Mouse (Mus musculus) heart, embryonic 11.5 days (tissue): ENCODE data around the gene Ppm1f. TPM values are rescaled to one million over a fixed set of nuclear protein-coding genes. Genes with fewer than 3 reads are reported as not detected.
"Not testable (repeated sequence)": the region's sequence is repeated elsewhere in the genome, so short reads cannot be mapped to it uniquely, and the experiment has no call there.

Experiments
- ATAC-seq: fragments of 200-750 bp; cut with Nextera tagmentation; replicated peaks from 2 replicates; pipeline ENCODE4 v1.8.0; 2017; ENCODE audit warnings: moderate library complexity; ENCODE audit not compliant: insufficient number of reproducible peaks, low FRiP score, low TSS enrichment
- H3K27ac ChIP-seq: fragments of 300-500 bp; sonication (generic); 2 replicates; pipeline ENCODE4 v1.5.1; 2014; ENCODE audit warnings: mild to moderate bottlenecking, low read depth, low read length
- H3K27me3 ChIP-seq: fragments of 300-500 bp; sonication (generic); 2 replicates; pipeline ENCODE4 v1.6.1; 2014; ENCODE audit warnings: mild to moderate bottlenecking, low read length, mixed read lengths; ENCODE audit not compliant: control insufficient read depth, insufficient read depth
- H3K36me3 ChIP-seq: fragments of 300-500 bp; sonication (generic); 2 replicates; pipeline ENCODE4 v1.6.1; 2014; ENCODE audit warnings: mild to moderate bottlenecking, low read length, moderate library complexity, mixed read lengths; ENCODE audit not compliant: control insufficient read depth, insufficient read depth
- H3K4me1 ChIP-seq: fragments of 300-500 bp; sonication (generic); 2 replicates; pipeline ENCODE4 v1.6.1; 2014; ENCODE audit warnings: low read length; ENCODE audit not compliant: control insufficient read depth, insufficient read depth
- H3K4me2 ChIP-seq: fragments of 300-500 bp; sonication (generic); 2 replicates; pipeline ENCODE4 v1.6.1; 2014; ENCODE audit warnings: mild to moderate bottlenecking, moderate library complexity
- H3K4me3 ChIP-seq: fragments of 300-500 bp; sonication (generic); 2 replicates; pipeline ENCODE4 v1.5.1; 2014; ENCODE audit warnings: low read depth, low read length
- H3K9ac ChIP-seq: fragments of 300-500 bp; sonication (generic); 2 replicates; pipeline ENCODE4 v1.6.1; 2014; ENCODE audit warnings: mild to moderate bottlenecking, low read depth, low read length, moderate library complexity
- H3K9me3 ChIP-seq: fragments of 300-500 bp; sonication (generic); replicated peaks from 2 replicates; pipeline ENCODE4 v1.6.1; 2016; ENCODE audit warnings: low read length; ENCODE audit not compliant: control insufficient read depth
- WGBS: fragments of 180-500 bp; shearing (Covaris S2); extraction: QIAGEN DNeasy Blood & Tissue Kit; methylation state at CpG from one replicate; pipeline ENCODE4 v1.1.7; 2014; ENCODE audit not compliant: insufficient replicate concordance; 5-methylcytosine and 5-hydroxymethylcytosine counted together
- polyA plus RNA-seq: library from polyadenylated mRNA; unstranded; fragments of >200 nt; fragmentation: Nextera tagmentation; extraction: Ambion mirVana; gene quantifications from 2 replicates; pipeline ENCODE4 v1.2.1, GENCODE M21; 2014

Ppm1f gene
- polyA plus RNA-seq = 14.6 and 25.5 TPM in 2 replicates

- no peaks in the 10 kb centered on the region for H3K27me3 ChIP-seq
- peaks cover 9% of the 10 kb centered on the region for H3K36me3 ChIP-seq
- peak within 1 kb of the TSS; percentile 88 for H3K4me2 ChIP-seq
- H3K9ac ChIP-seq = peak within 1 kb of the TSS; percentile 83
- peak within 1 kb of the TSS; percentile 29 for H3K27ac ChIP-seq
- peaks cover 8% of the 10 kb centered on the region for H3K4me1 ChIP-seq
- peak within 1 kb of the TSS; percentile 62 for H3K4me3 ChIP-seq
- H3K9me3 ChIP-seq = no peaks in the 10 kb centered on the region
- peak; percentile 84 for ATAC-seq
- under 1% methylated on average over 29 of the region's 29 CpGs for WGBS
These were observed at the start of gene Ppm1f for GRCm38 (mm10) chr16:16896382-16897055. Ppm1f (plus strand) TSS chr16:16896469.

- Histone ChIP-seq H3K4me2 (no peak overlapping the region), H3K4me1 (no peaks in the 10 kb centered on the region), H3K9me3 (no peaks in the 10 kb centered on the region), H3K4me3 (no peak overlapping the region), H3K36me3 (no peaks in the 10 kb centered on the region), H3K27ac (no peak overlapping the region), H3K9ac (no peak overlapping the region), H3K27me3 (no peaks in the 10 kb centered on the region)
- no peak for ATAC-seq
These were observed 47.1 kb upstream of the Ppm1f start for GRCm38 (mm10) chr16:16849196-16849595.

- Histone ChIP-seq H3K9me3 (no peaks in the 10 kb centered on the region), H3K4me1 (no peaks in the 10 kb centered on the region), H3K9ac (no peak overlapping the region), H3K36me3 (no peaks in the 10 kb centered on the region), H3K4me2 (no peak overlapping the region), H3K27ac (no peak overlapping the region), H3K27me3 (no peaks in the 10 kb centered on the region), H3K4me3 (no peak overlapping the region)
- no peak for ATAC-seq
- 76% methylated on average over 3 of the region's 3 CpGs for WGBS
These were observed 43.9 kb upstream of the Ppm1f start for GRCm38 (mm10) chr16:16852411-16852810.

GRCm38 (mm10) chr16:16854836-16855235, 41.4 kb upstream of the Ppm1f start:
- Histone ChIP-seq H3K9me3 (no peaks in the 10 kb centered on the region), H3K9ac (no peak overlapping the region), H3K27me3 (no peaks in the 10 kb centered on the region), H3K4me1 (no peaks in the 10 kb centered on the region), H3K4me3 (no peak overlapping the region), H3K27ac (no peak overlapping the region), H3K4me2 (no peak overlapping the region), H3K36me3 (no peaks in the 10 kb centered on the region)
- 27% methylated on average over 6 of the region's 6 CpGs for WGBS
- ATAC-seq = no peak

DNA sequence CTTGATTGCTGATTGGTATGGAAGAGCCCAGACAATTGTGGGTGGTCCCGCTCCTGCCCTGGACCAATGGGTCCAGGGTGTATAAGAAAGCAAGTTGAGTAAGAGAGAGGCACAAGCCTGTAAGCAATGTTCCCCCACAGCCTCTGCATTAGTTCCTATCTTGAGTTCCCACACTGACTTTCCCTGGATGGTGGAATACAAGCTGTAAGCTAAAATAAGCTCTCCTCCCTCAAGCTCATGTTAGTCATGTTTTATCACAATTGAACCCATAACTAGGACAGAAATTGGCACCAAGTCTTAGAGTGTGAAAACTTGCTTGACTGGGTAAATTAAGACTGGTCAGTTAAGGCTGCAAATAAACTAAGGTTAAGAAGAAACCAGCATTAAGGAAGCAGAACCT, 40.7 kb upstream of the Ppm1f start:
- H3K27me3 ChIP-seq = no peaks in the 10 kb centered on the region
- ATAC-seq = no peak
- no peak overlapping the region for H3K9ac ChIP-seq
- H3K27ac ChIP-seq = no peak overlapping the region
- WGBS = 77% methylated on average over 1 of the region's 1 CpGs
- no peak overlapping the region for H3K4me2 ChIP-seq
- H3K4me3 ChIP-seq = no peak overlapping the region
- H3K9me3 ChIP-seq = no peaks in the 10 kb centered on the region
- no peaks in the 10 kb centered on the region for H3K36me3 ChIP-seq
- H3K4me1 ChIP-seq = no peaks in the 10 kb centered on the region

DNA sequence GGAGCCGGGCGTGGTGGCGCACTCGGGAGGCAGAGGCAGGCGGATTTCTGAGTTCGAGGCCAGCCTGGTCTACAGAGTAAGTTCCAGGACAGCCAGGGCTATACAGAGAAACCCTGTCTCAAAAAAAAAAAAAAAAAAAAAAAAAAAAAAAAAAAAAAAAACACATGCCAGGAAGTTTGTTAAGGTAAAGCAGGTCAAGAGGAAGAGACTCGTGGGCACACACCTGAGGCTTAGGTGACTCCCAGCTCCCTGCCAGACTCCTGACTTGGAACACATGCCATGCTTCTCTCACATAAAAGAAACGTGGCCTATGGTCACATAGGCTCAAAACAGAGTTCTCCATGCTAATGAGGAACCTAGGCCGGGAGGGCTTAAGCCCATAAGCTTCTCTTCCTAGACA, 40.2 kb upstream of the Ppm1f start:
- not testable (repeated sequence) for H3K9me3 ChIP-seq, H3K36me3 ChIP-seq, ATAC-seq, H3K27ac ChIP-seq, H3K4me2 ChIP-seq, H3K4me1 ChIP-seq, H3K4me3 ChIP-seq, H3K9ac ChIP-seq, H3K27me3 ChIP-seq
- WGBS = 80% methylated on average over 9 of the region's 9 CpGs

DNA sequence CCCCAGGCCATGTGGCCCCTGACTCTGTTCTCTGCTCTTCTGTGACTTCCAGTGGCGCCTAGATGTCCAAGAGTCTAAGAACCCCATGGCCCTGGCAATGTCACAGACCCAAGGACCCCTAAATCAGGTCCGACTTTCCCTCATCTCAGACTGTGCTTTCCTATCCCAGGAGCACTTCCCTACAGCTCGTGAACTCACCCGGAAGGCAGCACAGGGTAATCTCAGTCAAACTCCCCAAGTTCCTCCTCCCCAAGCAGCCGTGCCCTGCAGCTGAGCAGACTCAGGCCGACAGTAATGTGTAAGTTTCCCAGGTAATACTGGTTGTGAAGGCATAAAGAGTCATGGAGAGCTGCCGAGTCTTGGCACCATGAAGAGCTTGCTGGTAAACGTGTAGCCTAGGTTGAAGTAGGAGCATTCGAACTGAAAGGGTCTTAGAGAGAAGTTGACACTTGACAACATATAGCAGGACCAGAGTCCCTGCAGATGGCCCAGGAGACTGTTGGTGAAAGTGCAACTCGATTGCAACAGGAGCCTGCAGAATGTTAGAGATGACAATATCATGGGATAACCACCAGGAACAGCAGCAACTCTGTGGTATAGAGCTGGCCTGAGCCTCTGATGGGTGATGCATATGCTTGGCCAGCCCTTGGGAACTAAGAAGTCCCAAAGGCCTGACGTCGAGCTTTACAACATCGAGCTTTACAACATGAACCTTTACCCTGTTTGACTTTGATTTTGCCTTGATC, 39.4 kb upstream of the Ppm1f start:
- no peak overlapping the region for H3K4me3 ChIP-seq
- no peak overlapping the region for H3K4me2 ChIP-seq
- 65% methylated on average over 13 of the region's 13 CpGs for WGBS
- no peak for ATAC-seq
- no peaks in the 10 kb centered on the region for H3K27me3 ChIP-seq
- H3K9ac ChIP-seq = no peak overlapping the region
- H3K27ac ChIP-seq = no peak overlapping the region
- H3K36me3 ChIP-seq = no peaks in the 10 kb centered on the region
- H3K9me3 ChIP-seq = no peaks in the 10 kb centered on the region
- H3K4me1 ChIP-seq = no peaks in the 10 kb centered on the region

DNA sequence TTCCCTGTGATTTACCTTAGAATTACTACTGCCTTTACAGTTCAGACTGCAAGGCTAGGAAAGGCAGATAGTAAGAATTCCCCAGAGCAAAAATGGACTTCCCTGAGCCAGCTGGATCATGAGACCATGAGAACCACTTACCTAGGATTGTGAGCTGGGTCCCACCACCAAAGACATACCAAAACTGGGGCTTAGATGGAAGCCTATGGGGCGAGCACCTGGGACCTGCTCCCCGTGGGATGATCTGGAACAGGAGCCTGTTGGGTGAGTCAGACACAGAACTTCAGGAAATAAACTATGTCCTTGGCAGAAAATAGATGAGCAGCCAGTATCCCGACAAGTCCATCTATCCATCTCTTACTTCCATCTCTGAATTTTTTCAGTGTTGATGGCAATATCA, 34.0 kb upstream of the Ppm1f start:
- Histone ChIP-seq H3K27ac (no peak overlapping the region), H3K27me3 (no peaks in the 10 kb centered on the region), H3K36me3 (no peaks in the 10 kb centered on the region), H3K4me1 (no peaks in the 10 kb centered on the region), H3K4me3 (no peak overlapping the region), H3K4me2 (no peak overlapping the region), H3K9ac (no peak overlapping the region), H3K9me3 (no peaks in the 10 kb centered on the region)
- WGBS = 64% methylated on average over 3 of the region's 3 CpGs
- ATAC-seq = no peak

DNA sequence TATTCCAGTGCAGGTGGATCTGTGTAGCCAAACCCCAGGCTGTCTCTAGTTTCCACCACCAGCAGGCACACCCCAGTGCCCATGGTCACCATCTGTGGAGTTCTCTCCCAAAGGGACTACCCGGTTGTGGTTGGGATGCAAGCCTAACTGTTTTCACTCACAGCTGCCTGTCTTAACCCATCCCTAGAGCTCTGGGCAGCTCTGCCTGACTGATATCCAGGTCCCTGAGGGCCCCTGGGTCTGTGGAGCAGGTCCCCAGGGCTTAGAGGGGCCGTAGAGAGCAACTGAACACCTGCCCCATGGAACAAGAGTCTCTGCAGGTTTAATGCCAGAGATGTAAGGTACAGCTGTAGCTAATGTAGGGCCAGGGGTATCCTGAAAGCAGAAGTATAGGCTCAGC, 32.3 kb upstream of the Ppm1f start, which contains the start of gene Igll1:
Gene Igll1, minus strand, starts transcription at position 8 of the 400 bp plus-strand sequence.
- 79% methylated on average over 2 of the region's 2 CpGs for WGBS

More for the DNA sequence above, 32.3 kb upstream of the Ppm1f start, which contains the start of gene Igll1:
- no peaks in the 10 kb centered on the region for H3K4me1 ChIP-seq
- ATAC-seq = no peak
- H3K27ac ChIP-seq = no peak within 1 kb of the TSS
- H3K4me3 ChIP-seq = no peak within 1 kb of the TSS
- no peak within 1 kb of the TSS for H3K9ac ChIP-seq
- no peaks in the 10 kb centered on the region for H3K36me3 ChIP-seq
- no peak within 1 kb of the TSS for H3K4me2 ChIP-seq
- H3K9me3 ChIP-seq = no peaks in the 10 kb centered on the region
- no peaks in the 10 kb centered on the region for H3K27me3 ChIP-seq
